Mouse (Mus musculus): ENCODE results near the gene Pde1c. TPM values are rescaled to one million over a fixed set of nuclear protein-coding genes. Genes with fewer than 3 reads are reported as not detected.

Pde1c gene
- polyA plus RNA-seq, 1 experiment from 2014 or later: 8.5 TPM

DNA sequence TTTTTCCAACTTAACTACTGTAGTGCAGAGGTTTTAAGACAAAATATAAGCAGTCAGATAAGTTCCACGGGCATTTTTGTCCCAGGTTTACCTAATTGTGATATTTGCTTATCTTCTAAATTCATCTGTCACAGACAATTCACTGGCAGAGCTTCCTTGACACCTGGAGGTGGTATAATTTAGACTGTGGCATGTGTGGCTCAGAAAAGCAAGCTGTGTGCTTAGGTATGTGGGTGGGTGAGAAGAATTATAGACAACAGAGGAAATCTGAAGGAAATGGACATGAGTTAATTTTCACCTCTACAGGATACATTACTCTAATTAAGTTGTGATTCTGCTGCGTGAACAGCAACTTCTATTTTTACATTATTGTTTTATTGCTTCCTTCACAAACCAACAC lies 400.2 kb downstream of the Pde1c start:
- Histone ChIP-seq H3K4me3 (no peak overlapping the region), H3K4me2 (no peak overlapping the region), H3K9me3 (no peaks in the 10 kb centered on the region), H3K27me3 (no peaks in the 10 kb centered on the region), H3K36me3 (no peaks in the 10 kb centered on the region), H3K27ac (replicated peaks) (no peak overlapping the region), H3K9ac (no peak overlapping the region), H3K4me1 (replicated peaks) (no peaks in the 10 kb centered on the region)
- 87% methylated on average over 2 of the region's 2 CpGs for WGBS
- ATAC-seq (ENCODE audit: low read depth): no peak

DNA sequence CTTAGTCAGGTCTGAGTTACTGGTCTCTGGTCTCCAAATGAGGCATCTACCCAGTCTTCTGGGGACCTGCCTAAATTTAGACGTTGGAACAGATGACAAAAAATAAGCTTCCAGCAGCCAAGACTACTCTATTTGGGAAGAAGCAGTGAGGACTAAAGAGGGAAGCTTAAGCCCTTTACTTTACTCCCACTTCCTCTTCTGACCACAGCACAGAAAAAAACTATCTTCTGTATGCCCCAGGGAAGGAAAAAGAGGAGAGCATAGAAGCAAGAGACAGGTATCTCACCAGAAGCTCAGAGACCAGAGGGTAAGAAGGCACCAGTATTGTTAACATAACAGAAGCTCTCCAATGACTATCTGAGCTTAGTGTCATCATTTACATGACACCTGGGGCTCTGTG lies 410.7 kb downstream of the Pde1c start:
- Histone ChIP-seq H3K36me3 (no peaks in the 10 kb centered on the region), H3K4me2 (no peak overlapping the region), H3K9ac (no peak overlapping the region), H3K4me3 (no peak overlapping the region), H3K9me3 (no peaks in the 10 kb centered on the region), H3K27me3 (no peaks in the 10 kb centered on the region), H3K4me1 (replicated peaks) (no peaks in the 10 kb centered on the region), H3K27ac (replicated peaks) (no peak overlapping the region)
- 82% methylated on average over 1 of the region's 1 CpGs for WGBS
- no peak for ATAC-seq (ENCODE audit: low read depth)

DNA sequence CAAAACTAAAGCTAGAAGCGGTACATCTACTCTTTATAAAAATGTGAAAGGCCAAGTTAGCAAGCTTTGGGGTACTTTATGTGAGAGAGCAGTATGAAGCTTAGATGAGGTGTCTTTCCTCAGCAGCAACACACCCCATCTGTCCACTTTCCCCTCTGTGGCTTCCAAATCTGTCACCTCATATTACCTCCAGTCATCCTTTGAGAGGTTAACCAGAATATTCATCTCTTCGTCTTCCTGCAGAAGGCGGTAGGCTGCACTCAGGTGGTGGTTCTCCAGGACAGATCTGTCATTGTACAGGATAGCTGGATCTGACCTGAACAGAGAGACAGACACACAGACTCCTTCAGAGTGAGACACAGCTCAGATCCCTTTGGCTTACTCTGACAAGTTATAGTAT lies 412.1 kb downstream of the Pde1c start:
- Histone ChIP-seq H3K4me3 (no peak overlapping the region), H3K36me3 (no peaks in the 10 kb centered on the region), H3K27ac (replicated peaks) (no peak overlapping the region), H3K9me3 (no peaks in the 10 kb centered on the region), H3K4me1 (replicated peaks) (no peaks in the 10 kb centered on the region), H3K27me3 (no peaks in the 10 kb centered on the region), H3K4me2 (no peak overlapping the region), H3K9ac (no peak overlapping the region)
- ATAC-seq (ENCODE audit: low read depth): no peak
- WGBS: 92% methylated on average over 3 of the region's 3 CpGs

GRCm38 (mm10) chr6:56130493-56131159 lies 438.3 kb downstream of the Pde1c start:
- no peaks in the 10 kb centered on the region for H3K27me3 ChIP-seq
- no peak overlapping the region for H3K27ac ChIP-seq (replicated peaks)
- no peak overlapping the region for H3K4me2 ChIP-seq
- no peak for ATAC-seq (ENCODE audit: low read depth)
- no peak overlapping the region for H3K9ac ChIP-seq
- no peaks in the 10 kb centered on the region for H3K4me1 ChIP-seq (replicated peaks)
- no peaks in the 10 kb centered on the region for H3K9me3 ChIP-seq
- H3K4me3 ChIP-seq: no peak overlapping the region
- no peaks in the 10 kb centered on the region for H3K36me3 ChIP-seq
- 83% methylated on average over 3 of the region's 3 CpGs for WGBS

DNA sequence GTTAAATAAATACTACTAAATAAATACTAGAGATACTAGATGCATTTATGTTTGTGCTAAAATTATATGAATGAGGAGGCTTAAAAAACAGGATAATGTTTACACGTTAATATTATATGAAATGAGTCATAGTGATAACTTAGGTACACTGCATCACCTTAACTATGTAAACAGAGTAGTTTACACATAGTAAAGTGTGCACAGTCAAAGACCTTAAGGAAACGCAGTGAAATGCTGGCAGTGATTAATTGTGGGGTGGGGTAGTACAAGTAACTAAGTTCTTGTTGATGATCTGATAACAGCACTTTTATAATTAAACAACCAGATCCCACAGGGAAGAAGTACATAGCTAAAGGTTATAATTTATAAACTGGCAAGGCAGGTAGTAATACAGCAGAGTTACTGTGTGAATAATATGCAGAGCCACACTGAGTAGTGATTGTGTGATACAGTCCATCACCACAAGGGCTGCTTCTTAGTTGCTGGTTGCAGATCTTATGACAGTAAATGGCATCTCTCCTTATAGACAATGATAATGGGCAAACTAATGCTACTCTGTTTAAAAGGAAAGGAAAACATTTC lies 469.3 kb downstream of the Pde1c start:
- no peak overlapping the region for H3K4me3 ChIP-seq
- no peak overlapping the region for H3K4me2 ChIP-seq
- peaks cover 9% of the 10 kb centered on the region for H3K9me3 ChIP-seq
- ATAC-seq (ENCODE audit: low read depth): no peak
- H3K4me1 ChIP-seq (replicated peaks): no peaks in the 10 kb centered on the region
- no peaks in the 10 kb centered on the region for H3K27me3 ChIP-seq
- no peak overlapping the region for H3K9ac ChIP-seq
- no peak overlapping the region for H3K27ac ChIP-seq (replicated peaks)
- H3K36me3 ChIP-seq: 0 out of 2 replicates have a peak, but pooled peaks cover 3% of the 10 kb centered on the region
- 93% methylated on average over 2 of the region's 2 CpGs for WGBS

GRCm38 (mm10) chr6:56098427-56098826 lies 470.5 kb downstream of the Pde1c start:
- H3K4me2 ChIP-seq: no peak overlapping the region
- no peaks in the 10 kb centered on the region for H3K4me1 ChIP-seq (replicated peaks)
- H3K36me3 ChIP-seq: 0 out of 2 replicates have a peak, but pooled peaks cover 3% of the 10 kb centered on the region
- no peaks in the 10 kb centered on the region for H3K27me3 ChIP-seq
- no peak overlapping the region for H3K9ac ChIP-seq
- 62% methylated on average over 5 of the region's 5 CpGs for WGBS
- H3K4me3 ChIP-seq: no peak overlapping the region
- peaks cover 9% of the 10 kb centered on the region for H3K9me3 ChIP-seq
- ATAC-seq (ENCODE audit: low read depth): 0 out of 2 replicates have a peak, but pooled peaks have one; percentile 61
- H3K27ac ChIP-seq (replicated peaks): no peak overlapping the region

GRCm38 (mm10) chr6:56076378-56076805 lies 492.5 kb downstream of the Pde1c start:
- Histone ChIP-seq H3K4me1 (replicated peaks) (no peaks in the 10 kb centered on the region), H3K27ac (replicated peaks) (0 out of 2 replicates have a peak overlapping the region, but pooled peaks have one; percentile 14), H3K4me2 (no peak overlapping the region), H3K36me3 (no peaks in the 10 kb centered on the region), H3K9me3 (no peaks in the 10 kb centered on the region), H3K4me3 (no peak overlapping the region), H3K27me3 (peaks cover 31% of the 10 kb centered on the region), H3K9ac (no peak overlapping the region)
- ATAC-seq (ENCODE audit: low read depth): peak; percentile 59; the same call in 1 of the 2 replicates
- WGBS: 26% methylated on average over 4 of the region's 4 CpGs

DNA sequence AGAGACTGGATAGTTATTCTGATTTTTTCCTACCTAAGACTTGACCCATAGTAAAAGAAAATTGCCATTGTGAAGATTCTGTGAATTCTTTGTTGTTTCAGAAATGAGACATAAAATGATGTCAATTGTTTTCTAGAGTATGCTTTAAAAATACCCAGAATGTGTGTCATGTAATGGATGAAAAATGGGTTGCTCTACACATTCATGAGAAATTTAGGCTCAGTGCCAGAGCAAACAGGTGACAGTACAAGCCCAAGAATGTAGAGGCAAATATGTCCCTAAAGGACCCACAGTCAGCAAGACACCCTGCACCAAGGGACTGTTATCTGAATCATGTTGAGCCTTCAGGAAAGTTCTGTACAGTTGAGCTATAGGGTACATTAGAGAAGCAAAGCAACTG lies 500.4 kb downstream of the Pde1c start:
- Histone ChIP-seq H3K4me1 (replicated peaks) (no peaks in the 10 kb centered on the region), H3K4me2 (no peak overlapping the region)
- ATAC-seq (ENCODE audit: low read depth): no peak

GRCm38 (mm10) chr6:56066632-56067282 lies 502.1 kb downstream of the Pde1c start:
- Histone ChIP-seq H3K9me3 (no peaks in the 10 kb centered on the region), H3K27me3 (peaks cover 3% of the 10 kb centered on the region; the same call in 1 of the 2 replicates), H3K4me1 (replicated peaks) (no peaks in the 10 kb centered on the region), H3K4me2 (no peak overlapping the region), H3K36me3 (no peaks in the 10 kb centered on the region), H3K4me3 (no peak overlapping the region), H3K9ac (no peak overlapping the region), H3K27ac (replicated peaks) (no peak overlapping the region)
- ATAC-seq (ENCODE audit: low read depth): peak; percentile 83
- WGBS: 39% methylated on average over 5 of the region's 5 CpGs

More for the DNA sequence above, 500.4 kb downstream of the Pde1c start:
- no peaks in the 10 kb centered on the region for H3K9me3 ChIP-seq
- H3K27ac ChIP-seq (replicated peaks): no peak overlapping the region
- H3K4me3 ChIP-seq: no peak overlapping the region
- no peaks in the 10 kb centered on the region for H3K36me3 ChIP-seq
- H3K9ac ChIP-seq: no peak overlapping the region
- peaks cover 11% of the 10 kb centered on the region for H3K27me3 ChIP-seq

DNA sequence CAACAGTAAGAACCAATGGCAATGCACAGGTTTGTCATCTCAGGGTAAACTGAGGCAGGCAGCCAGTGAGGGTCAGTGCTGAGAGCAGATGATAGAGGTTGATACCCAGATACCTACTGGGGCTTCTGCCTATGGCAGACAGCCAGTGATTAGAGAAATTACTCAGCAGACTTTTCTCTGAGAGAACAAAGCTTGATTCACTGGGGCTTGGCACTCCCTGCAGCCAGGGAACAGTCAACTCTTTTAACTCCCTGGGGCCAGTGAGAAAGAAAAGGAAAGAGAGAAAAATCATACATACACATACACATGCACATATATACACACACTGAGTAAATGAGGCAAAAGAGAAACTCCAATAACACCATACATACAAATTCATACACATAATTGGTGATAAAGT lies 505.2 kb downstream of the Pde1c start:
- H3K9ac ChIP-seq: no peak overlapping the region
- H3K36me3 ChIP-seq: no peaks in the 10 kb centered on the region
- ATAC-seq (ENCODE audit: low read depth): no peak
- no peak overlapping the region for H3K4me3 ChIP-seq
- no peaks in the 10 kb centered on the region for H3K9me3 ChIP-seq
- no peaks in the 10 kb centered on the region for H3K4me1 ChIP-seq (replicated peaks)
- no peak overlapping the region for H3K27ac ChIP-seq (replicated peaks)
- H3K4me2 ChIP-seq: no peak overlapping the region
- 0 out of 2 replicates have a peak, but pooled peaks cover 3% of the 10 kb centered on the region for H3K27me3 ChIP-seq

DNA sequence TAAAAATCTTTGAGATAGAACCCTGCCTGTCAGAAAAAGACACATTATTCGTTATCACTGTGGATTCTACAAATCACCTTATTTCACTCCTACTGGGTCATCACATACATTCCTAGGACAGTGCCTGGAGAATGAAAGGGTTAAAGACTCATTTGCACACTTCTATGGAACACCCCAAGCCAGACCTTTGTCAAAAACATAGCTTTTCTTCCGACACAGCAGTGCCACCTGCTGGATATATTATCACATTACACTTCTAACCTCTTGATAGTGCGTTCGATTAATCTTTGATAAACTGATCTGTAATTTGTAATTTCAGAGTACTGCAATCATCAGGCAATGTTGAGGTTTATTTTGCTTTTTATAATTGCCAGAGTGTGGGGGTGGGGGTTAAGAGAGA lies 519.8 kb downstream of the Pde1c start:
- no peaks in the 10 kb centered on the region for H3K27me3 ChIP-seq
- H3K4me2 ChIP-seq: no peak overlapping the region
- peak; percentile 77; the same call in 1 of the 2 replicates for ATAC-seq (ENCODE audit: low read depth)
- WGBS: 33% methylated on average over 4 of the region's 4 CpGs
- H3K36me3 ChIP-seq: no peaks in the 10 kb centered on the region
- H3K27ac ChIP-seq (replicated peaks): no peak overlapping the region
- no peaks in the 10 kb centered on the region for H3K9me3 ChIP-seq
- no peaks in the 10 kb centered on the region for H3K4me1 ChIP-seq (replicated peaks)
- no peak overlapping the region for H3K9ac ChIP-seq
- H3K4me3 ChIP-seq: no peak overlapping the region

GRCm38 (mm10) chr6:56048580-56048979 lies 520.3 kb downstream of the Pde1c start:
- WGBS: 83% methylated on average over 3 of the region's 3 CpGs

More at GRCm38 (mm10) chr6:56048580-56048979, 520.3 kb downstream of the Pde1c start:
- ATAC-seq (ENCODE audit: low read depth): no peak
- Histone ChIP-seq H3K9me3 (no peaks in the 10 kb centered on the region), H3K4me1 (replicated peaks) (no peaks in the 10 kb centered on the region), H3K9ac (no peak overlapping the region), H3K27ac (replicated peaks) (no peak overlapping the region), H3K36me3 (no peaks in the 10 kb centered on the region), H3K27me3 (no peaks in the 10 kb centered on the region), H3K4me3 (no peak overlapping the region), H3K4me2 (no peak overlapping the region)

Data from neural tube, embryonic 13.5 days (tissue).